Mouse (Mus musculus) ES-Bruce4 (cell line): Measurements from ENCODE around the gene Ankrd13d.

Experiments
- CTCF ChIP-seq: IDR thresholded peaks from one replicate; pipeline ENCODE4 v1.8.1; 2011; ENCODE audit warnings: low read depth, low read length
- EP300 ChIP-seq: IDR thresholded peaks from 2 replicates; pipeline ENCODE4 v1.6.1; 2011; ENCODE audit warnings: low read depth, low read length; ENCODE audit not compliant: insufficient read depth
- POLR2A ChIP-seq: IDR thresholded peaks from one replicate; pipeline ENCODE4 v1.8.1; 2011; ENCODE audit warnings: low read length; ENCODE audit not compliant: insufficient read depth

GRCm38 (mm10) chr19:4290749-4291148, 7.8 kb upstream of the Ankrd13d start:
- no peak for TF ChIP-seq CTCF
- no peak for TF ChIP-seq POLR2A
- no peak for TF ChIP-seq EP300
